Mouse (Mus musculus) limb, embryonic 10.5 days (tissue): ENCODE measurements around the gene Bcap29. TPM values are rescaled to one million over a fixed set of nuclear protein-coding genes. Genes with fewer than 3 reads are reported as not detected.

ENCODE experiments used
- DNase-seq: peaks from one replicate; pipeline ENCODE4 v3.0.0-alpha.2; 2017; ENCODE audit warnings: low spot score
- H3K27ac ChIP-seq: fragments of 300-500 bp; sonication (generic); 2 replicates; pipeline ENCODE4 v1.5.1; 2016; ENCODE audit warnings: mild to moderate bottlenecking
- H3K27me3 ChIP-seq: fragments of 300-500 bp; sonication (generic); 2 replicates; pipeline ENCODE4 v1.6.1; 2016; ENCODE audit warnings: low read depth, mild to moderate bottlenecking; ENCODE audit not compliant: poor library complexity, severe bottlenecking
- H3K36me3 ChIP-seq: fragments of 300-500 bp; sonication (generic); 2 replicates; pipeline ENCODE4 v1.6.1; 2016; ENCODE audit warnings: mild to moderate bottlenecking, moderate library complexity
- H3K4me1 ChIP-seq: fragments of 300-500 bp; sonication (generic); 2 replicates; pipeline ENCODE4 v1.6.1; 2016
- H3K4me3 ChIP-seq: fragments of 300-500 bp; sonication (generic); 2 replicates; pipeline ENCODE4 v1.5.1; 2016; ENCODE audit warnings: mild to moderate bottlenecking, moderate library complexity
- H3K9me3 ChIP-seq: fragments of 300-500 bp; sonication (generic); replicated peaks from 2 replicates; pipeline ENCODE4 v1.6.1; 2016; ENCODE audit warnings: mild to moderate bottlenecking
- WGBS: fragments of 180-500 bp; shearing (Covaris S2); methylation state at CpG from one replicate; pipeline ENCODE4 v1.1.7; 2016; 5-methylcytosine and 5-hydroxymethylcytosine counted together
- polyA plus RNA-seq: library from polyadenylated mRNA; unstranded; fragments of >200 nt; fragmentation: Nextera tagmentation; extraction: Ambion mirVana; gene quantifications from 2 replicates; pipeline ENCODE4 v1.2.1, GENCODE M21; 2016

The Bcap29 gene
- polyA plus RNA-seq, 1 experiment from 2014 or later: 33.0 TPM

- H3K27ac ChIP-seq: no peak overlapping the region
- no peak overlapping the region for H3K4me3 ChIP-seq
- WGBS: 46% methylated on average over 3 of the region's 3 CpGs
- peaks cover 5% of the 10 kb centered on the region; the same call in 1 of the 2 replicates for H3K4me1 ChIP-seq
- H3K27me3 ChIP-seq: no peaks in the 10 kb centered on the region
- no peaks in the 10 kb centered on the region for H3K36me3 ChIP-seq
- no peak for DNase-seq
- H3K9me3 ChIP-seq: no peaks in the 10 kb centered on the region
These were observed 26.3 kb downstream of the Bcap29 start for GRCm38 (mm10) chr12:31608138-31608537.

DNA sequence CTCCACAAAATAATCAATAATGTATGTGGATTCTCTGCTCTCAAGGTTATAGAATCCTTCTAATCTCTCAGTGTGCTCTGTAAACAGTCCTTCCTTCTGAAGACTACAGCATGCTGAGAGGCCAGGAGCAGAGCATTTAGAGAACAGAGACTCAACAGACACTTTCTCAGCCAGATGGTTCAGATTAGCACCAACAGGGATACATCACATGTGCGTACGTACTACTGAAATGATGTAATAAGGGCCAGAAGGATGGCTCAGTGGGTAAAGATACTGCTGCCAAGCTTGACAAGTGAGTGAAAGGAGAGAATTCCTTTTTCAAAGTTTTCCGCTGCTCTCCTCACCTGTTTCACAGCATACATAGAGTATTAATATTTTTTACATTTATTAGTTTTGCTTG lies 29.6 kb downstream of the Bcap29 start:
- Histone ChIP-seq H3K27ac (no peak overlapping the region), H3K9me3 (no peaks in the 10 kb centered on the region), H3K27me3 (no peaks in the 10 kb centered on the region), H3K36me3 (no peaks in the 10 kb centered on the region), H3K4me1 (peaks cover 5% of the 10 kb centered on the region; the same call in 1 of the 2 replicates), H3K4me3 (no peak overlapping the region)
- WGBS: 35% methylated on average over 3 of the region's 3 CpGs
- DNase-seq: no peak

GRCm38 (mm10) chr12:31603586-31603985 lies 30.9 kb downstream of the Bcap29 start:
- Histone ChIP-seq H3K36me3 (peaks cover 7% of the 10 kb centered on the region; the same call in 1 of the 2 replicates), H3K4me3 (no peak overlapping the region), H3K27ac (no peak overlapping the region), H3K9me3 (no peaks in the 10 kb centered on the region), H3K4me1 (peaks cover 5% of the 10 kb centered on the region; the same call in 1 of the 2 replicates), H3K27me3 (no peaks in the 10 kb centered on the region)
- WGBS: 80% methylated on average over 6 of the region's 6 CpGs
- no peak for DNase-seq

- no peaks in the 10 kb centered on the region for H3K4me1 ChIP-seq
- no peaks in the 10 kb centered on the region for H3K9me3 ChIP-seq
- 84% methylated on average over 3 of the region's 3 CpGs for whole genome bisulfite sequencing
- no peak overlapping the region for H3K27ac ChIP-seq
- H3K27me3 ChIP-seq: no peaks in the 10 kb centered on the region
- no peak for DNase-seq
- H3K36me3 ChIP-seq: peaks cover 1% of the 10 kb centered on the region; the same call in 1 of the 2 replicates
- H3K4me3 ChIP-seq: no peak overlapping the region
These were observed 40.2 kb downstream of the Bcap29 start for GRCm38 (mm10) chr12:31594296-31594695.

DNA sequence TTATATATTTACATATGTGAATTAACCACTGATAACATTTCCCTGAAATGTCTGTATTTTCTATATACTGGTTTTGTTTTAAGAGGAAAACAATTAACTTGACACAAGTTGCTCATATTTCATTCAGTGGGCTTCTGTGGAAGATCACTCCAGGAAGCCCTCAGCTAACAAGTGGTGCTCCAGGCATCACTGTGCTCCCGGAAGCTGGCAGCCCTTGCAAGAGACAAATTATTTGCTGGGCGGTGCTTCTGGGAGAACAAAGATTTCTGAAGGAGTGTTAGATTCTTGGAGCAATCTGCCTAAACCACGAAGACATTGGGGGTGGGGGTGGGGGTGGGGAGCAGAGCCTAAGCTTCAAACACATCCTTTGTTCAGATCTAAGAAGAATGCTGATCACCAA lies 42.4 kb downstream of the Bcap29 start:
- no peaks in the 10 kb centered on the region for H3K4me1 ChIP-seq
- no peaks in the 10 kb centered on the region for H3K36me3 ChIP-seq
- no peaks in the 10 kb centered on the region for H3K27me3 ChIP-seq
- no peak overlapping the region for H3K27ac ChIP-seq
- DNase-seq: no peak
- WGBS: 25% methylated on average over 3 of the region's 3 CpGs
- H3K4me3 ChIP-seq: no peak overlapping the region
- no peaks in the 10 kb centered on the region for H3K9me3 ChIP-seq

- Histone ChIP-seq H3K4me1 (peaks cover 5% of the 10 kb centered on the region), H3K27ac (no peak overlapping the region), H3K36me3 (no peaks in the 10 kb centered on the region), H3K9me3 (no peaks in the 10 kb centered on the region), H3K27me3 (no peaks in the 10 kb centered on the region), H3K4me3 (no peak overlapping the region)
- WGBS: 81% methylated on average over 2 of the region's 2 CpGs
- no peak for DNase-seq
These were observed 50.7 kb downstream of the Bcap29 start for GRCm38 (mm10) chr12:31583726-31584125.

- 88% methylated on average over 5 of the region's 5 CpGs for WGBS
- Histone ChIP-seq H3K27me3 (no peaks in the 10 kb centered on the region), H3K27ac (no peak overlapping the region), H3K9me3 (no peaks in the 10 kb centered on the region), H3K36me3 (no peaks in the 10 kb centered on the region), H3K4me3 (no peak overlapping the region), H3K4me1 (peaks cover 12% of the 10 kb centered on the region)
- no peak for DNase-seq
These were observed 52.4 kb downstream of the Bcap29 start for GRCm38 (mm10) chr12:31582081-31582480.

- no peak for DNase-seq
- Histone ChIP-seq H3K4me3 (no peak overlapping the region), H3K27ac (no peak overlapping the region), H3K27me3 (no peaks in the 10 kb centered on the region), H3K36me3 (no peaks in the 10 kb centered on the region), H3K4me1 (peaks cover 12% of the 10 kb centered on the region), H3K9me3 (no peaks in the 10 kb centered on the region)
- 76% methylated on average over 7 of the region's 7 CpGs for WGBS
These were observed 53.1 kb downstream of the Bcap29 start for GRCm38 (mm10) chr12:31581319-31581810.

GRCm38 (mm10) chr12:31580634-31581318 lies 53.7 kb downstream of the Bcap29 start:
- no peak overlapping the region for H3K27ac ChIP-seq
- H3K27me3 ChIP-seq: no peaks in the 10 kb centered on the region
- 85% methylated on average over 5 of the region's 5 CpGs for WGBS
- H3K4me1 ChIP-seq: peaks cover 12% of the 10 kb centered on the region
- no peaks in the 10 kb centered on the region for H3K36me3 ChIP-seq
- peak; percentile 38 for DNase-seq
- H3K9me3 ChIP-seq: no peaks in the 10 kb centered on the region
- no peak overlapping the region for H3K4me3 ChIP-seq

DNA sequence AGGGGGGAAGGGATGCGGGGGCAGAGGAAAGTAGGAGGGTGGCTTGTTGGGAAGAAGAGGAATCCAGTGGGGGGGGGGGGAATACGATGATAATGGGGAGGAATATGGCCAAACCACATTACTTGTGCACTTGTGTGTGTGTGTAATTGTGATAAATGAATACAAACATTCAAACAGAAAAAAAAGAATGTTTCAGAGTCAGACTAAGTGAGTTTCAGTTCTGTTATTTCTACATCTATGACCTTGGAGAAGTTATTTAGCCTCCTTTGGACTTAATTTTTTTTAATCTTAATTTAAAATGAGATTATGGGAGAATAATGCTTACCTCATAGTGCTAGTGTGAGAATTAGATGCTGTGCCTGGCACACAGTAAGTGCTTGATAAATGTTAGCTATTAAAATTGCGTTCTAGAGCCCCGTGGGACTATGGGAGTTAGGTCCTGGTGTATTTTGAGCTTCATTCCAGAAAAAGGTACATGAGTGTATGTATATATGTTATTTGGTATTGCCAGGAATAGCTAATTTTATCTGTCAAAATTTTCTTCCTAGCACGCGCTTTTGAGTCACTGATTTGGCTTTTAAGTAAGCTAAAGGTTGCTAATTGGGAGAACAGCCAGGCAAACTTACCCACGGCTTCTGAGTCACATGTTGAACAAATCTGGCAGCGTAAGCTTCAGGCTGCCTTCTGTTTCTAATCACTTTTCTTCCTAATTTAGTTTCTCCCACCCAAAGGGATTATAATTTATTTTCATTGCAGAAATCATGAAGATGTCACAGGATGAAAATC lies 55.6 kb downstream of the Bcap29 start:
- DNase-seq: no peak
- peaks cover 12% of the 10 kb centered on the region for H3K4me1 ChIP-seq
- no peak overlapping the region for H3K4me3 ChIP-seq
- 77% methylated on average over 8 of the region's 8 CpGs for WGBS
- H3K27ac ChIP-seq: no peak overlapping the region
- H3K27me3 ChIP-seq: no peaks in the 10 kb centered on the region
- H3K9me3 ChIP-seq: no peaks in the 10 kb centered on the region
- H3K36me3 ChIP-seq: no peaks in the 10 kb centered on the region

DNA sequence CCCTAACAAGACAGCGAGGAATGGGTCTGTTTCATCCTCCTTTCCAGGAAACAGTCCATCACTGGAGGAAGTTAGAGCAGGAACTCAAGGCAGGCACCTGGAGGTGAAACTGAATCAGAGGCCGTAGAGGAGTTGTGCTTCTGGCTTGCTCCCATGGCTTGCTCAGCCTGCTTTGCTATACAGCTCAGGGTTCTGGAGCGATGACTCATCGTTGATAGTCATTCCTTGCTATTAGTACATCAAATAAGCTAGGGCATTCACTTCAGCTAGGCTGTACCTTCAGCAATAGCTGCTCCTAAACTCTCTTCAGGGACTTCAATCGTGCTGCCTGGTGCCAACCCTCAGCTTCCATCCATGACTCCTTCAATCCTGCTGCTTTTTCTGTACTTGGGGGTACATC lies 60.0 kb downstream of the Bcap29 start:
- no peak overlapping the region for H3K27ac ChIP-seq
- no peaks in the 10 kb centered on the region for H3K27me3 ChIP-seq
- 87% methylated on average over 5 of the region's 5 CpGs for WGBS
- DNase-seq: no peak
- H3K9me3 ChIP-seq: no peaks in the 10 kb centered on the region
- no peaks in the 10 kb centered on the region for H3K36me3 ChIP-seq
- H3K4me1 ChIP-seq: peaks cover 9% of the 10 kb centered on the region
- no peak overlapping the region for H3K4me3 ChIP-seq

- peaks cover 2% of the 10 kb centered on the region; the same call in 1 of the 2 replicates for H3K4me1 ChIP-seq
- H3K36me3 ChIP-seq: no peaks in the 10 kb centered on the region
- DNase-seq: no peak
- H3K27ac ChIP-seq: no peak overlapping the region
- 59% methylated on average over 2 of the region's 2 CpGs for WGBS
- no peak overlapping the region for H3K4me3 ChIP-seq
- H3K27me3 ChIP-seq: no peaks in the 10 kb centered on the region
- no peaks in the 10 kb centered on the region for H3K9me3 ChIP-seq
These were observed 64.7 kb downstream of the Bcap29 start for GRCm38 (mm10) chr12:31569784-31570183.

DNA sequence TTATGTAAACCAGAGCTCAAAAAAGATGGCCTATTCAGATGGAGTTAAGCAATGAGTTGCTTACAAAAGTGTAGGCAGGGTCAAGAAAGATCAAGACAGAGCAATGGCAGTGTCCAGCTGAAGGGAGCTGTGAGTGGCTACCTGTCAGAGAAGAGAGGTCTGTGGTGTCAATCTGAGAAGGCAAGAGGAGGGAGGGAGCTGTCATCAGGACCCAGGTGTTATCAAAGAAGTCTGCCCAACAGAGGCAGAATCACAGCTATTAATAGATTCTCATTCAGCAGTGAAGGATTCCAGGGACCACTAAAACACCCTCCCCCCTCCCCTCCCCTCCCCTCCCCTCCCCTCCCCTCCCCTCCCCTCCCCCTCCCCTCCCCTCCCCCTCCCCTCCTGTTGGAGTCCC lies 65.8 kb downstream of the Bcap29 start:
- no peak for DNase-seq
- H3K9me3 ChIP-seq: no peaks in the 10 kb centered on the region
- peaks cover 2% of the 10 kb centered on the region; the same call in 1 of the 2 replicates for H3K4me1 ChIP-seq
- no peak overlapping the region for H3K4me3 ChIP-seq
- H3K36me3 ChIP-seq: no peaks in the 10 kb centered on the region
- H3K27me3 ChIP-seq: no peaks in the 10 kb centered on the region
- no peak overlapping the region for H3K27ac ChIP-seq
